Mouse (Mus musculus) Patski (cell line): ENCODE data around the gene Nrsn1. TPM values are rescaled to one million over a fixed set of nuclear protein-coding genes. Genes with fewer than 3 reads are reported as not detected.
A peak's percentile ranks its signal among the peaks of the same experiment; 100 is the strongest.

ENCODE experiments used
- ATAC-seq: fragments of 100-300 bp; one replicate; pipeline ENCODE4 v1.8.0; 2021
- CTCF ChIA-PET: fragments of 350-600 bp; sonication (Branson Sonifier 250); formaldehyde crosslinking; loops from one replicate; lab custom pipeline; 2022; ENCODE audit warnings: inconsistent platforms; lab: Charles Lee
- POLR2A ChIA-PET: fragments of 350-600 bp; sonication (Branson Sonifier 250); formaldehyde crosslinking; loops from one replicate; lab custom pipeline; 2022; ENCODE audit warnings: antibody characterized with exemption, inconsistent platforms; lab: Charles Lee
- DNase-seq: peaks from one replicate; pipeline ENCODE4 v3.0.0-alpha.2; 2011; ENCODE audit warnings: low read depth, low spot score
- H3K27me3 ChIP-seq: fragments of 371-371 bp; one replicate; pipeline ENCODE4 v1.5.1; 2021
- CTCF ChIP-seq: fragments of 100-300 bp; IDR thresholded peaks from one replicate; pipeline ENCODE4 v1.5.1; 2021
- in situ Hi-C: fragments of 300-500 bp; cut with MboI; formaldehyde crosslinking; loops from 3 replicates; pipeline ENCODE4 v1.11.1; 2018; ENCODE audit warnings: low pct_unique_long_range_greater_than_20kb, mixed read lengths
- polyA plus RNA-seq: library from polyadenylated mRNA; unstranded; gene quantifications from one replicate; pipeline ENCODE4 v1.2.3, GENCODE M21; 2021

The Nrsn1 gene
- polyA plus RNA-seq, 1 experiment from 2014 or later = 0.14 TPM

DNA sequence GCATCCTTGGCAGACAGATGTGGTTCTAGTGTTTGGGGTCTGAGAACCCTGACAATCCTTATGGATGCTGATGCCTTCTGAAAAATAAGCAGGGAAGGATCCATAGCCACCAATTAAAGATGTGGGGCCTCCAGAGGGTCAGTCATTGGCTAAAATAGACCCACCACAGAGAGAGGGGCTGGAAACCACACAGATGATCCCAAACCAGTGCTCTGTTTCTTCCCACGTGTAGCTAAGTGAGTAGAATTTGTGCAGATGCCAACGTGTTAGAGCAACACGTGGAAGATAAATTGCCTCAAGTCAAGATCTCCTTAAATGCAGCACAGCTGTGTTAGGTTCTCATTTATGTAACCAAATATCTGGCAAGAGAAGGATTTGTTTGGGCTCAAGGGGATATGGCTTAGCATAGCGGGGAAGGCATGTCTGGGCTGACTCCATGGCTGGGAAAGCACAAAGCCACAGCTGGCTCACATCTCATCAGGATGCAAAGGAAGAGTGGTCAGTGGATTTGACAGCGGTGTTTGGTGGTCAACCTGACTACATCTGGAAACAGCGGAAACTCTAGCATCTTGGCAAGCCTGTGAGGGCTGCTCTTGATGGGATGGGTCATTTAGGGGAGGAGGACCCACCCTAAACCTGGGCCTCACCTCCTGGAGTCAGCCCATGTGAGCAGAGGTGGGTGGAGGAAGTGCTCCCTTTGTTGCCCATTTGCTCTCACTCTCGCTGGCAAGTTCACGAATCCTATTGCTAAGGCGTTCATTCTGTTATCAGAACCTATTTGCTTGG lies 15.6 kb downstream of the Nrsn1 start:
- CTCF ChIA-PET = no interaction called here
- in situ Hi-C loops = no loop called here
- ATAC-seq (no peak), DNase-seq (no peak)
- no peaks in the 10 kb centered on the region for H3K27me3 ChIP-seq
- TF ChIP-seq CTCF = no peak
- POLR2A ChIA-PET = no interaction called here

DNA sequence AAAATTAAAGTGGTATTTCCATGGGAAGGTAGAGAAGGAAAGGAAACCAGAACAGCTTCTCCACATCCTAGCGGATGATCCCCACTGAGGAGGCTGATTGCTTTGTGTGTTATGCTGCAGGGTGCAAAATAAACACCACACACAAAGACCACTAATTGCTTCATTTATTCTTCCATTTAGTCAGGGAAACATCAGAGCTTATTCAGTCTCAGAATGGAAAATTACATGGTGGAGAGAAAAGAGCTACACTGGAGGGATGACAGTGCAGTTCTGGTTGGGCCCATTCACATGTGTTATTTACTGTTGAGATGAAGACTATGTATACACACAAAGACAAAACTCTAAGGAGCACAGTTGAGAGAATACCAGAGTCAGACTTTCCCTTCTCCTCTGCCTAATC lies 18.4 kb downstream of the Nrsn1 start:
- ChIA-PET CTCF (no interaction called here), POLR2A (no interaction called here)
- TF ChIP-seq CTCF = no peak
- in situ Hi-C loops = no loop called here
- no peak for ATAC-seq
- no peak for DNase-seq
- no peaks in the 10 kb centered on the region for H3K27me3 ChIP-seq

DNA sequence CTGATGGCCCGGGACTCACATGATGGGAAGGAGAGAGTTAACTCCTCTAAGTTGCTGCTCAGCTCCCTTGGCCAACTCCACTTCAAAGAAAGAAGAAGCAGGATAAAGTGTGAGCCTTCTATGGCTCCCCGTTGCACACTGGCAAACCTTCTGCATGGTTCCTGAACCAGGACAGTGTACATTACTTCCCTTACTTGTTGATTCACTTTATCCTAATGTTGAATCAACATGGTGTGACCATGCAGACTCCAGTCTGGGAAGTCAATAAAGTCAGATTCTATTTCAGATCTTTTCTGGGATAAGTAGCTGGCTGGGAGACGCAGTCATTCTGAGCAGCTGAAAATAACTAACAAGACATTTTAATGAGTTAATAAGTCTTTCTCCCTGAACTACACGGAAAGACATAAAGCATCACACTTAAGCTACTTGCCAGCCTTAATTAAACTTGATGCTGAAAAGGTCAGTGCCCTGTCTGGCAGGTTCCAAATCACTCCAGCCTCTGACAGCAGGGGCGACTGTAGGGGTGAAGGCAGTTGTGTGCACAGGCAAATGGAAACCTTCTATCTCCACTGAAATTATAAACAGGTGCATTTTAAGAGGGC lies 50.0 kb downstream of the Nrsn1 start:
- CTCF ChIA-PET = no interaction called here
- POLR2A ChIA-PET = interaction anchor here (0.7 kb wide), 1 partner anchor 282 kb away, joined by 3 read pairs; no protein-coding TSS in a partner anchor
- DNase-seq (peak; percentile 44), ATAC-seq (no peak)
- H3K27me3 ChIP-seq = no peaks in the 10 kb centered on the region
- no peak for TF ChIP-seq CTCF
- in situ Hi-C loops = no loop called here

GRCm38 (mm10) chr13:25218394-25218793 lies 51.9 kb downstream of the Nrsn1 start:
- in situ Hi-C loops = no loop called here
- no peak for TF ChIP-seq CTCF
- ChIA-PET POLR2A (no interaction called here), CTCF (interaction anchor here (0.5 kb wide), 1 partner anchor 116 kb away, joined by 3 read pairs; no protein-coding TSS in a partner anchor)
- DNase-seq (no peak), ATAC-seq (no peak)
- H3K27me3 ChIP-seq = no peaks in the 10 kb centered on the region

GRCm38 (mm10) chr13:25206950-25207349 lies 63.4 kb downstream of the Nrsn1 start:
- CTCF ChIA-PET = no interaction called here
- TF ChIP-seq CTCF = no peak
- POLR2A ChIA-PET = no interaction called here
- ATAC-seq (no peak), DNase-seq (no peak)
- no peaks in the 10 kb centered on the region for H3K27me3 ChIP-seq
- in situ Hi-C loops = no loop called here

Other genes with a start within 250 kb of the Nrsn1 start
- gene Dcdc2a, start 214.5 kb downstream of the Nrsn1 start, polyA plus RNA-seq = 296 TPM